Mouse (Mus musculus) layer of hippocampus, postnatal 25 days (tissue): ENCODE measurements around the gene Crb1. TPM values are rescaled to one million over a fixed set of nuclear protein-coding genes. Genes with fewer than 3 reads are reported as not detected.
"Not testable (repeated sequence)": the region's sequence is repeated elsewhere in the genome, so short reads cannot be mapped to it uniquely, and the experiment has no call there.

Source experiments
- DNase-seq, 2 experiments: peaks; one replicate each; pipeline ENCODE4 v3.0.0; 2022; ENCODE audit warnings: mixed read lengths in 2 of 2, low spot score in 1 of 2; ENCODE audit errors: extremely low spot score in 1 of 2
- total RNA-seq, 2 experiments: library from RNA; stranded (reverse); gene quantifications; 2 replicates each; pipeline ENCODE4 v1.2.3; 2021

The Crb1 gene
- total RNA-seq = under 1 TPM; 0.57 to 0.61 TPM

GRCm38 (mm10) chr1:139376638-139377286, at the start of gene Crb1:
Gene Crb1 (minus strand): TSS chr1:139377100.
- no peak for DNase-seq

GRCm38 (mm10) chr1:139425006-139425405, 48.1 kb upstream of the Crb1 start:
- no peak for DNase-seq

- no peak for DNase-seq
Observed at GRCm38 (mm10) chr1:139423931-139424330, 47.0 kb upstream of the Crb1 start.

- DNase-seq = no peak
Observed at GRCm38 (mm10) chr1:139422941-139423340, 46.0 kb upstream of the Crb1 start.

GRCm38 (mm10) chr1:139421875-139422791, 45.2 kb upstream of the Crb1 start, which contains the start of gene Zbtb41:
Gene Zbtb41 (plus strand): TSS chr1:139422288.
- DNase-seq = peak; percentile 81 to 93

GRCm38 (mm10) chr1:139421521-139421874, 44.6 kb upstream of the Crb1 start:
- no peak for DNase-seq

GRCm38 (mm10) chr1:139413465-139413864, 36.6 kb upstream of the Crb1 start:
- DNase-seq = no peak

- DNase-seq = not testable (repeated sequence)
Observed at GRCm38 (mm10) chr1:139412365-139412764, 35.5 kb upstream of the Crb1 start.

- DNase-seq = no peak
Observed at GRCm38 (mm10) chr1:139407701-139408100, 30.8 kb upstream of the Crb1 start.

GRCm38 (mm10) chr1:139405766-139406165, 28.9 kb upstream of the Crb1 start:
- DNase-seq = no peak

- no peak for DNase-seq
Observed at GRCm38 (mm10) chr1:139396589-139396988, 19.7 kb upstream of the Crb1 start.

- no peak for DNase-seq
Observed at GRCm38 (mm10) chr1:139391747-139392146, 14.8 kb upstream of the Crb1 start.

- no peak for DNase-seq
Observed at GRCm38 (mm10) chr1:139379621-139379984, 2.7 kb upstream of the Crb1 start.

- DNase-seq = no peak
Observed at GRCm38 (mm10) chr1:139378861-139379620, 2.1 kb upstream of the Crb1 start.

GRCm38 (mm10) chr1:139375900-139376299, 1.0 kb downstream of the Crb1 start:
- no peak for DNase-seq

- no peak for DNase-seq
Observed at GRCm38 (mm10) chr1:139371341-139371740, 5.6 kb downstream of the Crb1 start.

- DNase-seq = no peak
Observed at GRCm38 (mm10) chr1:139348566-139348965, 28.3 kb downstream of the Crb1 start.

- peak; percentile 11 to 22 for DNase-seq
Observed at GRCm38 (mm10) chr1:139346602-139347371, 30.1 kb downstream of the Crb1 start.

GRCm38 (mm10) chr1:139346030-139346601, 30.8 kb downstream of the Crb1 start:
- DNase-seq = no peak
